Mouse (Mus musculus) colon, adult 2 months (tissue): ENCODE data around the gene Bbip1. TPM values are rescaled to one million over a fixed set of nuclear protein-coding genes. Genes with fewer than 3 reads are reported as not detected.

Source experiments
- polyA plus RNA-seq: library from polyadenylated mRNA; depleted of rRNA; stranded (reverse); fragments of >200 nt; gene quantifications from 2 replicates; pipeline ENCODE4 v1.2.3, GENCODE M21; 2012; rRNA removed

Bbip1 gene
- polyA plus RNA-seq = 3.3 and 3.7 TPM in 2 replicates

DNA sequence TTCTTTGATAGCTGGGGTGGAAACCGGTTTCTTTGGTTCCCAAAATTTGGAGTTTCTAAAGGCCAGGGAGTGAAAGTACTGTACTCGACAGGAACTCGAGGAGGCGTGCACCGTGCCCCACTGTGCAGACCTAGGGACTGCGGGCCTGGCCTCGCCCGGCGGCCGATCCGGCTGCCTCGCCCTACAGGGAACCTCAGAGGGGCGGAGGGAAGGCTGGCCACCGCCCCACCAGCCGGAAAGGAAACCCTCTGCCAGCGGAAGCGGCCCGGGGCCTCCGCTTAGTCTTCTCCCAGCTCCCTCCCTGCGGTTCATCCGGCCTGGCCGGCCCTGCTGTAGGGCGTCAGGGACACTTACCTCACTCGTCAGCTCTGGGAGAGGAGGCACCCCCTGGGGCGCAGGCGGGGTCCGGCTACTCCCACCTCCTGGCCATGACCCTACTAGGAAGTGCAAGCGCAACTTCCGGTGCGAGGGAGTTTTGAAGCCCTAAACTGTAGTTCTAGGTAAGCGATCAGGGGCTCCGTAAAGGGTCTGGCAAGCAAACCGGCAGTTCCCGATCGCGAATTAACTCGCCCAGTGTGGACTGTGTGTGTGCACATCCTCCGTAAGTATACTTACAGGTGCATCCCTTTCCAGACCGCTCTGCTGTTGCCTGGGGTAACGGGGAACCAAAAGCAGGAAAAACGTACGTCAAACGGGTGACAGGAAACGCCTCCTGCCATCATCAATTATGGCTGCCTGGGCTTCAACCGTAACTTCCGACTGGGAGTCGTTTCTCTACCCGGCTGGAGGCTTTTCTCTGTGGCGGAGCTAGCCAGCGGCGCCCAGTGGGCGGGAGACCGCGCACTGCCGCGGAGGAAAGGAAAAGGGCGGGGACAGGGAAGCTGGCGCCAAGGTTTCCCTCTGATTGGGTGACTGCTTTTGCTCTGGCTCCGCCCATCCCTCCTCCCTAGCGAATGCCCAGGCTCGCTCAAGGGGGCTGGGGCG is at the start of gene Bbip1, which contains the start of gene Shoc2:
Gene Bbip1, minus strand, starts transcription at position 826 of the 984 bp plus-strand sequence.
Gene Shoc2, plus strand, starts transcription at position 505 of the 984 bp plus-strand sequence.

DNA sequence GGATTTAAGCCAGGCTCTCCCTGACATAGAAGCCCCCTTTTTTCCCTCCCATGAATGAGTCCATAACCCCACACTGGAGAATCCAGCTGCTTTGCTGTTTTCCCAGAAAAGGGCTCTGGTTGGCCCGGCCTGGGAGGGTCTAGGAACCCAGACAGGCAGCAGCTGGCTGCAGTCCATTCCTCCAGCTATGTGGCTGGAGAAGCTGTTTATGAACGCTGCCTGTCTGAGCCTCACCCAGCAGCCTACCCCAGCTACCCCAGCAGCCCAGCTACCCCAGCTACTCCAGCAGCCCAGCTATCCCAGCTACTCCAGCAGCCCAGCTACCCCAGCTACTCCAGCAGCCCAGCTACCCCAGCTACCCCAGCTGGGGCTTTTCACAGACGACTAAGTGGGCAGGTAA is 52.4 kb downstream of the Bbip1 start, which contains the start of gene Pdcd4:
Gene Pdcd4, plus strand, starts transcription at position 171 of the 400 bp plus-strand sequence.

Other genes with a start within 250 kb of the Bbip1 start
- gene Pdcd4, start 52.4 kb downstream of the Bbip1 start, polyA plus RNA-seq = 7.7 and 9.8 TPM in 2 replicates
- 8.4 and 10.2 TPM in 2 replicates for gene Shoc2, start 321 bp downstream of the Bbip1 start, polyA plus RNA-seq
- 40.4 and 49.2 TPM in 2 replicates for gene Adra2a, start 99.5 kb upstream of the Bbip1 start, polyA plus RNA-seq